Mouse (Mus musculus) ES-Bruce4 (cell line): ENCODE measurements around the gene Apbb2.

Source experiments
- CTCF ChIP-seq: IDR thresholded peaks from one replicate; pipeline ENCODE4 v1.8.1; 2011; ENCODE audit warnings: low read depth, low read length
- EP300 ChIP-seq: IDR thresholded peaks from 2 replicates; pipeline ENCODE4 v1.6.1; 2011; ENCODE audit warnings: low read depth, low read length; ENCODE audit not compliant: insufficient read depth
- POLR2A ChIP-seq: IDR thresholded peaks from one replicate; pipeline ENCODE4 v1.8.1; 2011; ENCODE audit warnings: low read length; ENCODE audit not compliant: insufficient read depth

GRCm38 (mm10) chr5:66505578-66505977, 113.0 kb downstream of the Apbb2 start:
- TF ChIP-seq CTCF (no peak), EP300 (no peak), POLR2A (no peak)
